Mouse (Mus musculus): Measurements from ENCODE around the gene Hexim1. TPM values are rescaled to one million over a fixed set of nuclear protein-coding genes. Genes with fewer than 3 reads are reported as not detected.

Hexim1 gene
- total and polyA plus RNA-seq, 3 experiments = 20.2 to 51.8 (median 25.9) TPM

DNA sequence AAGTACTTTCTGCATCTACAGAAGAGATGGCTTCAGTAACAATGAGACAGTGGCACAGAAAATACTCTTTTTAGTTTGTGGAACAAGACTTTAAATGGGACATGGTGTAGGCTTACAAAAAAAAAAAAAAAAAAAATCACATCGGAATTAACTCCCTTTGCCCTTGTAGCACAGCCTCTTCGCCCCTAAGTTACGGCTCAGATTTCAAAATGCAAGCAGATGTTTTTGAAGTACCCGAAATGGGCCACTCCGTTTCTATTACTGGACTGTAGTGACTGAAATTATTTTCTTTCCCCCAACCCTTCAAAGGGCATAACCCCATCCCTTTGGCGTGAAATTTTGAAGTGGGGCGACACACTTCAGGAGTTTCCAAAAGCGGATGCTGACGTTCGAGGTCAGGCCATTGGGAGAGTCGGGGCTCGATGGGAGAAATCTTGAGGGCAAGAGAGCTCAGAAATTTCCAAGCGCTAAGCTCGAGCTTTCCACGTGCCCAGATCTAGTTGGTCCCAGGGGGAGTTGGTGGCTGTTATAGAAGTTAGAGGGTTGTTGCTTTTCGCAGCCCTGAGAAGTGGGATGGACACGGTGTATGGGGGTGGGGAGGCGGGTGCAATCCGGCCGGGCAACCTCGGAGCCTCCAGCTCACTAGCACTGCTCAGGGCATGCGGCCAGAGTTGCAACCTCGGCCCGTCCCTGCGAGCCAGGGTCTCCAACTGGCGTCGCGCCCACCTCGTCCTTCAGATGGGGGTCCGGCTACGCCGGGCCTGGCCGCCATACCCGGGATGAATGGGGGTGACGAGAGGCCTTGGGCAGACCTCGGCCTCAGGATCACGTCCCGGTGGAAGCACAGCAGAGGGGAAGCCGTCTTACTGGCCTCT, 15.9 kb downstream of the Hexim1 start, which contains the start of gene Hexim2 (continued):
- peak; percentile 82 for TF ChIP-seq ZMIZ1 (IDR thresholded peaks at IDR 0.05; ENCODE audit: low read depth, low read length)
- no peak for TF ChIP-seq KAT2A (IDR thresholded peaks at IDR 0.05; ENCODE audit: insufficient replicate concordance, low read length)
- TF ChIP-seq ZC3H11A (IDR thresholded peaks at IDR 0.05; ENCODE audit: low read depth, low read length) = no peak
- TF ChIP-seq NRF1 (IDR thresholded peaks at IDR 0.05; ENCODE audit: low read depth, low read length) = peak; percentile 37; the same call in 1 of the 2 replicates
- TF ChIP-seq ZKSCAN1 (IDR thresholded peaks at IDR 0.05; ENCODE audit: borderline replicate concordance, low read depth, low read length) = no peak
- peak; percentile 28; the same call in 1 of the 2 replicates for TF ChIP-seq RCOR1 (conservative IDR thresholded peaks at IDR 0.05; ENCODE audit: low read depth, low read length)
- 0 out of 2 replicates have a peak, but pooled peaks have one; percentile 54 for TF ChIP-seq IRF4 (IDR thresholded peaks at IDR 0.05; ENCODE audit: low read depth, low read length)
- peak; percentile 90 for TF ChIP-seq BHLHE40 (IDR thresholded peaks at IDR 0.05; ENCODE audit: low read depth, low read length)
- TF ChIP-seq MEF2A (IDR thresholded peaks at IDR 0.05; ENCODE audit: borderline replicate concordance, low read depth, low read length) = peak; percentile 86
- TF ChIP-seq EP300 (IDR thresholded peaks at IDR 0.05; ENCODE audit: low read length) = peak; percentile 49; the same call in 1 of the 2 replicates
- TF ChIP-seq CHD2 (IDR thresholded peaks at IDR 0.05; ENCODE audit: low read length) = peak; percentile 91
- TF ChIP-seq RAD21 (IDR thresholded peaks at IDR 0.05; ENCODE audit: low read depth, low read length) = no peak
- no peak; the same call in 1 of the 2 replicates for TF ChIP-seq JUND (conservative IDR thresholded peaks at IDR 0.05; ENCODE audit: low read depth, low read length)
- TF ChIP-seq SIN3A (IDR thresholded peaks at IDR 0.05; ENCODE audit: low read length) = peak; percentile 91

DNA sequence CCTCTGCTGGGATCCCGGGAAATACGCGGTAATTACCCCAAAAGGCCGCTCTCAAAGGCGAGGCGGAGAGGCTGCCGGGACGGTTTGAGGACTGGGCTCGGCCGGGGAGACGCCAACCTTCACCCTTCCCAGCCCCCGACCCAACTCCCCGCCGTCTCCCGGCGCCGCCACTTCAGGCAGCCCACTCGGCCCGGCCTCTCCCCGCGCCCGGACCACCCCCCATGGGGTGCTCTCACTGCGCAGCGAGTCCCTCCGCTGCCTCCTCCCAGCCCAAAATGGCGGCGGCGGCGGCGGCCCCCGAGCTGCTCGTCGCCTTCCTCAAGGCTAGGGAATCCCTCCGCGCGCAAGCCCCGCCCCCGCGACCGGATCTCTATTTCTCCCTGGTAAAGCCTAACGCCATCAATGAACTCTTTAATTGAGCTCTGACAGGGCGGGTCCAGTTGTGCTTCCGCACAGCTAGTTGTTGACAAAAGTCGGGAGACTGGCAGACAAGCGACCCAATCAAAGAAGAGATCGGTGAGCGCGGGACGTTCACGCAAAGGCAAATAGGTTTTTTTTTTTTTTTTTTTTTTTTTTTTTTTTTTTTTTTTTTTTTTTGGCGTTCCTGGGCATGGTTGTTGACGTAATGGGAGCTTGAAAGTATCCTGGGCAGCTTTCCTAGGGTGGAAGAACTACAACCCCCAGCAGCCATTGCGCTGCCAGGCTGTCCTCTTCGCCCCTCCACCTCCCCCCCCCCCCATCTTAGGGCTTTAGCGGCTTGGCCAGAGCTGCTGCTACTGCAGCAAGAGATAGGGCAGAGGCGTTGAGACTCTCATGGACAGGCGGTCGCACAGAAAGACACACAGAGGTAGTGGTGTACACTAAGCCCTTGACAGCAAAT, 16.8 kb downstream of the Hexim1 start:
- H3K4me1 ChIP-seq (ENCODE audit: control insufficient read depth in 1 of 2, insufficient read depth in 2 of 2) = peaks cover 6 to 51% of the 10 kb centered on the region in 2 experiments
- peak; percentile 57 for TF ChIP-seq TBP (conservative IDR thresholded peaks at IDR 0.05; ENCODE audit: low read depth, low read length)
- peak; percentile 61; the same call in 1 of the 2 replicates for TF ChIP-seq ZMIZ1 (IDR thresholded peaks at IDR 0.05; ENCODE audit: low read depth, low read length)
- TF ChIP-seq MAX (IDR thresholded peaks at IDR 0.05; ENCODE audit: low read length) = peak; percentile 40; the same call in 1 of the 2 replicates
- no peak for TF ChIP-seq ZC3H11A (IDR thresholded peaks at IDR 0.05; ENCODE audit: low read depth, low read length)
- peak; percentile 95 for TF ChIP-seq KAT2A (IDR thresholded peaks at IDR 0.05; ENCODE audit: insufficient replicate concordance, low read length)
- peak; percentile 96 for TF ChIP-seq MAZ (IDR thresholded peaks at IDR 0.05; ENCODE audit: low read depth, low read length)
- TF ChIP-seq CHD1 (IDR thresholded peaks at IDR 0.05; ENCODE audit: low read depth, low read length) = no peak
- TF ChIP-seq HCFC1 (IDR thresholded peaks at IDR 0.05; ENCODE audit: low read depth, low read length) = peak; percentile 93
- no peak; the same call in 1 of the 2 replicates for TF ChIP-seq SMC3 (IDR thresholded peaks at IDR 0.05; ENCODE audit: low read depth, low read length)
- peak; percentile 62; the same call in 1 of the 2 replicates for TF ChIP-seq GABPA (IDR thresholded peaks at IDR 0.05; ENCODE audit: insufficient replicate concordance, low read depth, low read length)
- TF ChIP-seq PAX5 (IDR thresholded peaks at IDR 0.05; ENCODE audit: low read length) = no peak
- peak; percentile 81 for TF ChIP-seq JUND (conservative IDR thresholded peaks at IDR 0.05; ENCODE audit: low read depth, low read length)
- peak; percentile 48; the same call in 1 of the 2 replicates for TF ChIP-seq ZKSCAN1 (IDR thresholded peaks at IDR 0.05; ENCODE audit: borderline replicate concordance, low read depth, low read length)
- TF ChIP-seq CTCF (conservative IDR thresholded peaks at IDR 0.05 in 1 of 2, IDR thresholded peaks at IDR 0.05 in 1 of 2; ENCODE audit: low read depth in 2 of 2, low read length in 2 of 2) = no peak
- TF ChIP-seq NELFE (IDR thresholded peaks at IDR 0.05; ENCODE audit: low read depth, low read length) = peak; percentile 82
- TF ChIP-seq JUN (IDR thresholded peaks at IDR 0.05; ENCODE audit: insufficient read depth, low read depth, low read length) = peak; percentile 83
- peak; percentile 92 for TF ChIP-seq CHD2 (IDR thresholded peaks at IDR 0.05; ENCODE audit: low read length)
- peak; percentile 83 for TF ChIP-seq POLR2A (IDR thresholded peaks at IDR 0.05; ENCODE audit: low read depth, low read length)
- peak; percentile 98 for TF ChIP-seq SIN3A (IDR thresholded peaks at IDR 0.05; ENCODE audit: low read length)
- no peak; the same call in 1 of the 2 replicates for TF ChIP-seq RCOR1 (conservative IDR thresholded peaks at IDR 0.05; ENCODE audit: low read depth, low read length)
- TF ChIP-seq POLR2AphosphoS2 (IDR thresholded peaks at IDR 0.05; ENCODE audit: low read depth, low read length) = no peak; the same call in none of the 2 replicates
- peak; percentile 67 for TF ChIP-seq NRF1 (IDR thresholded peaks at IDR 0.05; ENCODE audit: low read depth, low read length)
- peak; percentile 91 for TF ChIP-seq TCF12 (IDR thresholded peaks at IDR 0.05; ENCODE audit: low read depth, low read length)
- peak; percentile 93 for TF ChIP-seq ELF1 (IDR thresholded peaks at IDR 0.05; ENCODE audit: low read depth, low read length)
- TF ChIP-seq USF1 (IDR thresholded peaks at IDR 0.05; ENCODE audit: low read depth, low read length) = no peak
- TF ChIP-seq IRF4 (IDR thresholded peaks at IDR 0.05; ENCODE audit: low read depth, low read length) = peak; percentile 49

More for the DNA sequence above, 16.8 kb downstream of the Hexim1 start:
- H3K27me3 ChIP-seq (replicated peaks) = no peaks in the 10 kb centered on the region
- DNase-seq (ENCODE audit: extremely low read depth) = peak; percentile 100
- H3K36me3 ChIP-seq (replicated peaks in 1 of 2; ENCODE audit: control insufficient read depth in 1 of 2, insufficient read depth in 1 of 2, low read length in 1 of 2) = peaks cover 11 to 45% of the 10 kb centered on the region in 2 experiments
- H3K4me2 ChIP-seq (ENCODE audit: insufficient read depth, low read depth, poor library complexity, severe bottlenecking) = peak overlapping the region; percentile 86
- H3K79me2 ChIP-seq (replicated peaks; ENCODE audit: control insufficient read depth, extremely low read depth, insufficient read depth, poor library complexity, severe bottlenecking) = peaks cover 37% of the 10 kb centered on the region
- peak overlapping the region; percentile 84 for H3K27ac ChIP-seq (ENCODE audit: insufficient read depth, low read depth)
- H3K9me3 ChIP-seq (replicated peaks; ENCODE audit: low read length) = no peaks in the 10 kb centered on the region
- in situ Hi-C loops (cut with MboI; ENCODE audit: low pct_ligation_motif_present, low pct_unique_long_range_greater_than_20kb, low sequenced_read_pairs) = no loop called here
- dilution Hi-C loops (cut with MboI; ENCODE audit: extremely low pct_ligation_motif_present, extremely low pct_unique_long_range_greater_than_20kb, low sequenced_read_pairs) = no loop called here
- peak overlapping the region; percentile 84 to 93 (median 89) for H3K4me3 ChIP-seq (replicated peaks in 1 of 3; ENCODE audit: low read depth in 2 of 3, low read length in 2 of 3, poor library complexity in 1 of 3)
- H3K9ac ChIP-seq (ENCODE audit: insufficient read depth, low read depth) = peak overlapping the region; percentile 99

Measured in CH12.LX (cell line).